Mouse (Mus musculus) CD4-positive naive resting alpha-beta T cell, adult 76 days (primary cell): ENCODE measurements around the gene Ccdc12. TPM values are rescaled to one million over a fixed set of nuclear protein-coding genes. Genes with fewer than 3 reads are reported as not detected.

ENCODE experiments used
- total RNA-seq: library from RNA; stranded (reverse); gene quantifications from one replicate; pipeline ENCODE4 v1.2.4, GENCODE M21; 2023

Ccdc12 gene
- 81.8 TPM for total RNA-seq

DNA sequence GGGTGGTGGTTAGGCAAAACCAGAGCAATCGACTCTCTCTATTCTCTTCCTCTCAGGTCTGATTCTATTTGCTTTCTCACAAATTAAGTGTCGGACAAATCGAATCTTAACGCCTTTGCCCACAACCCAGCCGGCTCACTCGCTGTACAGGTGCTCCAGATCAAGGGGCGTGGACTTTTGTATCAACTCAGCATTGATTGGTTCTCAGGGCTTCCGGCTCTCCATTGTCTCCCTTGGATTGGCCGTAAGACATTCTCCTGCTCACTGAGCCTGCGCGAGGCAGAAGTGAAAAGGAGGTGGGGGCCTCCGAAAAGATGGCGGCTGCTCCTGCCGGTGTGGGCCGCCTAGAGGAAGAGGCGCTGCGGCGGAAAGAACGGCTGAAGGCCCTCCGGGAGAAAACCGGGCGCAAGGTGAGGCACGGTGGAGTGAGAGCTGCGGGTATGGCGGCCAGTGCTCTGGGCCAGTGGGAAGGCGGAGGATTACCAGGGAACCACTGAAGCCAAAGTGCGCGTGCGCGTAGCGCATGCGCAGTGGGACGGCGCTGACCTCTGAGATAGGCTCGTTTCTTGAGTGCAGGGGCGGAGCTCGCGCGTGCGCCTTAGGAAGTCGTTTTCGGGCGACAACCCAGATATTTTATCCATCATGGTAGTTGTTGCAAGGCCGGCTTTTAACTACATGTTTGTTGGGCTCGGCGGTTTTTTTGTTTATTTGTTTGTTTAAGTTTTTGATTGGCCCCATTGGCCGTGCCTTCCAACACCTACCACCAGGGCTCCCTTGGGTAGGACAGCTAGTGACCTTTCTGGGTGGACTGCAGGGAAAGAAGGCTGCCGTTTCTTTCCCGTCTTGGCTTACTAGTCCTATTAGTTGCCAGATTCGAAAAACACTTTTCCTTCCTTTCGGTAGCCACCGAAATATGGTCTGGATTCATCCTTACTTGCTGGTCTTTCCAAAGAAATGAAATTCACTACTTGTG is at the start of gene Ccdc12:
Gene Ccdc12 (plus strand): TSS at position 255 of the 973 bp plus-strand sequence.

DNA sequence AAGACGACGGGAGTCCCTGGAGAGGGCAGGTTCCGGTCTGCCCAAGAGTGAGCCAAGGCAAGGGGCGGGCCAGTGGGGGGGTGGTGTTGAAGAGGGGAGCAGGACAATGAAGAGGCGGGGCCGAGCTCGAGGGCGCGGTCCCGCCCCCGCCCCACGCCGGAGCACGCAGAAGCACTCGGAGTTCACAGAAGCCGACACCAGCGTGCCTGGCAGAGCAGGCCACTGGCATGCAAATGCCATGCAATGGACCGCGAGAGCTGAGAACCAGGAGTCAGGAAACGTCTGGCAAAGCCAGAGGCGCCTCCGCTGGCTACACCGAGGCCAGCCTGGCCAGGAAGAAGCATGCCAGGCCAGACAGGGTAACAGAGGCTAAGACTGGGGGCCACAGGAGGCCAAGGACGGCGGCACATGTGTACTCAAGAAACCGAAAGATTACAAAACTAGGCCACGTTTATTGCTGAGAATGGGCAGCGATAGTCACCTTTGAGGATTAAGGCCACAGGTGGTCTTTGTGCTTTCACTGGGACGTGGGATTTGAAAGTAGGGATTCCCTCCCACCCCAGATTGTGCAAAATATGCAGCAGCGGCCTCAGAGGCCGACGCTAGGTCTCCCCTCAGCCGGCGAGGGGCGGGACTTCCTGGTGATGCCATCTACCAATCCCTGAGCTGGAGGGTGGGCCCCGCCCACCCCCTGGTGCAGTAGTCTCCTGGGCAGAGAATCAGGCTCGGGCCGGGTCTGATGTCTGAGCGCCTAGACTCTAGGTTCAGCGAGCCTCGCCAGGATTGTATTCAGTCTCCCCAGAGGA is 31.7 kb upstream of the Ccdc12 start, which contains the start of gene Nradd:
Gene Nradd (minus strand): TSS at position 92 of the 806 bp plus-strand sequence.

DNA sequence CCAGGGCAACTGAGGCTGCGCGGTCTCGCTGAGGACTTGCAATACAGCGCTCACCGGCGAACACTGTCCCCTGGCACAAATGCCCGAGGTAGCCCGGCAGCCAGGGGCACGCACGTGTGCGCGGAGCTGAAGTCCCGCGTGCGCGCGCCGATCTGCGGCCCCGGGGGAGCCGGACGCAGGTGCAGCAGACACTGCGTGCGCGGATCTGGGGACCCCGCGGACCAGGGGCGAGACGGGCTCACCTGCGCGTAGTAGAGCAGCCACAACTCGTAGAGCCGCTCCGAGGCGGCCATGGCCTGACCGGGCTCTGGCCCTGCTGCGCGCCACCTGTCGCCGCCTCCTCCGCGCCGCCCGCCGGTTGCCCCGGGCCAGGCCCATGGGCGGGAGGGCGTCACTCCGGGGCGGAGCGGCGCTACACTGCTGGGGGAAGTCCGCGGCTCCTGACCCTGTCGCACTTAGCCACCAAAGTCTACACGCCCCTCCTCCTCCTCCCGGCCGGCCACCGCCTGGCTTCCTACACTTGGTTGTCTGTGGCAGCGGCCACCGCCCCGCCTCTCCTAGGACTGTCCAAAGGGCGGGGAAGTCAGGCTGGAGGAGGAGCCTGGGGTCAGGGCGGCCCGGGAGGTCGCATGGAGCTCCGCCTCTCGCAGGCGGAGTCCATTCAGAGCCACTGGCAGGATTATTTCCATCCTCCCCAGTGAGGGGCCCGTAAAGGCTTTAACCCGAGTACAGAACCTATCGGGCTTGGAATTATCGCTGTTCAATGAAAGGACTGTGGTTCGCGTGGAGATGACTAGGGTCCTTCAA is 2.4 kb upstream of the Ccdc12 start, which contains the start of gene Nbeal2:
Gene Nbeal2 (minus strand): TSS at position 507 of the 807 bp plus-strand sequence.

DNA sequence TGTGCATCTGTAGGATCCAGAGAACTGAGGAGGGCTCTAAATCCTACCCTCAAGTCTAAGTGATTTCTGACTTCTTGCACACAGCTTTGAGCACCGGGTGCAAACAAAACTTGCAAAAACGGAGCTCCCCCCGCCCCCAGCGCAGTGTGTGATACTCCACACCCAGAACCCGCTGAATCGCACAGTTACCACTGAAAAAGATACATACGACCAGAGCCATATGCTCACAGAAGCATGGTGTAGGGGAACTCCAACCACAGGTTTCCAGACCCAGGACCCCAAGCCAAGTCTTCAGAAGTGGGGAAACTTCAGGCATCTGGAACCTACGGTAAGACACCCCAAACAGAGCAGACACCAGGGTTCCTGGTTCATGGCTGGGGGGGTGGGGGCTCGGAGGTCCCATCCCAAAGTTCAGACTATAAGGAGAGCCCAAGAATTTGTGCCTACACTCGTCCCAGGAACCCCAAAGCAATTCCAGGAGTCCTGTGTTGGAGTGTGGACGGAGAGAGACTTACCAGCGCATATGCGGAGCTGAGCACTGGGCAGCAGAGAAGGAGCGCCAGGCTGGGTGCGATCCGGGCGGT is 85.5 kb downstream of the Ccdc12 start, which contains the start of gene Myl3:
Gene Myl3 (plus strand): TSS at position 151 of the 584 bp plus-strand sequence.

DNA sequence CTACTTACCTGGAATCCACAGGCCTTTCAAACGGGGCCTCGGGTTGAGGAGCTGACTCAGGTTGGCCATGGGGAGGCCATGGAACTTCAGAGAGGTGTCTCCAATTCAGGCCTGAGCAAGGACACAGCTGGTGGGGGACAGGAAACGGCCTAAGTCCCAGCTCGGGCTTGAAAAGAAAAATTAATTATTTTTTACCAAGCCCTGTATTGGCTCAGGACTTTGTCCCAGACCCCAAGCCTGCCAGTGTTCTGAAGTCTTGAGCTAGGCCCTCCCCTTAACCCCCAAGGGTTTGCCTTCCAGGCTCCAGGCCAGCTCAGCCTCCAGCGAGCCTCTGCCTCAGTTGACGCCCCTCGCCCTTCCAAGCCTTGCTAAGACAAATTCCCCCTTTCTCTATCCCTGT is 90.7 kb downstream of the Ccdc12 start, which contains the start of gene Pth1r:
Gene Pth1r (minus strand): TSS at position 185 of the 400 bp plus-strand sequence.

Other genes with a start within 250 kb of the Ccdc12 start
- 85.1 TPM for gene Ptpn23, start 248.3 kb upstream of the Ccdc12 start, total RNA-seq
- gene Ngp, start 236.8 kb upstream of the Ccdc12 start, total RNA-seq: 7.4 TPM
- gene Klhl18, start 179.8 kb upstream of the Ccdc12 start, total RNA-seq: 38.0 TPM
- gene Kif9, start 179.5 kb upstream of the Ccdc12 start, total RNA-seq: 0.64 TPM
- gene Setd2, start 123.9 kb upstream of the Ccdc12 start, total RNA-seq: 154 TPM
- gene Nradd, start 32.1 kb upstream of the Ccdc12 start, total RNA-seq: 4.3 TPM
- 66.0 TPM for gene Nbeal2, start 2.3 kb upstream of the Ccdc12 start, total RNA-seq
- not detected for gene Myl3, start 85.4 kb downstream of the Ccdc12 start, total RNA-seq
- gene Pth1r, start 90.6 kb downstream of the Ccdc12 start, total RNA-seq: not detected
- gene Prss42, start 141.7 kb downstream of the Ccdc12 start, total RNA-seq: not detected
- not detected for gene Prss44, start 157.5 kb downstream of the Ccdc12 start, total RNA-seq
- gene Prss43, start 170.2 kb downstream of the Ccdc12 start, total RNA-seq: not detected
- gene Prss45, start 178.1 kb downstream of the Ccdc12 start, total RNA-seq: not detected
- not detected for gene Prss46, start 188.0 kb downstream of the Ccdc12 start, total RNA-seq
- gene Prss50, start 201.5 kb downstream of the Ccdc12 start, total RNA-seq: not detected
- gene Als2cl, start 223.4 kb downstream of the Ccdc12 start, total RNA-seq: 375 TPM
- gene Tmie, start 223.6 kb downstream of the Ccdc12 start, total RNA-seq: 17.3 TPM